In the genomic region with DNA sequence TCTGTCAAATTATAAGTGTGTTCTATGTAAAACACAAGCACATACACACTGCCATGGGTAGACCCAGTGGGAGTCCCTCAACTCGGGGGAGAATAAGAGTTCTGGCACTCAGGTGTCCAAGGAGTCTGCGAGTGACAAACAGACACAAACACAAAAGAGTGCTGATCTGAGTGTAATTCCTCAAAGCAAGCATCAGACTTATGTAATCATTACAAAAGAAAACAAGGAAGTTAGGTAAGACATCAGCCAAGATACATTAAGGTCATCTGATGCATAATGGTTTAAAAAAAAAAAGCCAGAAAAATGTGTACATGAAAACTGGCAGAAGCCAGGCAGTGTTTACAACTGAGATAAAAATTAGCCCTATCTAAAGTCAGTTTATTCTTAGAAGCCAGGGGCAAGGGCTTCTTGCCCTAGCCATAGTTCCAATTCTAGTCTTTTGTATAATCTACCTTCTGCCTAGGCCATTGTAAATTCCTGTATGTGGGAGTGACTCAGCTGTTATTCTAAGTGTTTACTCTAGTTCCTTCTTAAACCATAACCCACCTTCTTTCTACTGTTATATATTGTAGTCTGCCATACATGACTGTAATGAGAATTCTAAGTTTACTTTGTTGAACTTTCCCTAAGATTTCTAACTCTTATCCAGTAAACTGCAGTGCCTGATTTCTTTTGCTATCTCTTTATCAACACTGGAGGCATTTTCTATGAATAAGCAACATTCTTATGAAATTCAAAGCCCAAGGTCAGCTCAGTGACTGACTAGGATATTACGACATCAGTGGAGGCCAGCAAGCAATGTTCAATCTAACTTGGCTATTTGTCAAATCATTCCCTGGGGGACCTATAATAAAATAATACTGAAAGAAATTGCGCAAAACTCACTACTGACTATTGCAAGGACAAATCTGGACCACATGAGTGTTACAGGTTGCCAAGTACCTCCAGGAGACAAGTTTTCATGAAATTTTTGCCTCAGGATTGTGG, we compare ENCODE assay signal across 20 mouse cellular contexts.
DNase-seq lines count a peak whose midpoint lies in the region; ATAC-seq and TF ChIP-seq lines count a peak whose summit lies in the region.
"Had no signal": no experiment of that assay in that cellular context is flagged by ENCODE, and none has a peak within 500 bp of the region (broad histone marks: within the 10 kb centered on the region; RNA-seq: fewer than 3 reads in every experiment).

No protein-coding gene starts in this region.

- no peaks in the 10 kb centered on the region for H3K79me2 ChIP-seq in C2C12 (ENCODE audit: control insufficient read depth, insufficient read depth)

- H3K36me3 ChIP-seq in C2C12 (ENCODE audit: control insufficient read depth, insufficient read depth): no peaks in the 10 kb centered on the region
- H3K36me3 ChIP-seq: forebrain, embryonic 10.5 days; kidney, embryonic 15.5 days; neural tube, embryonic 13.5 days had no signal

- ATAC-seq in megakaryocyte-erythroid progenitor cell, adult 5-6 weeks (replicated peaks; ENCODE audit: low FRiP score, low TSS enrichment, poor library complexity, severe bottlenecking): no peak
- ATAC-seq: activated CD4-positive, CD25-positive, alpha-beta regulatory T cell, adult 4 months; hindbrain, embryonic 16.5 days had no signal

- no peaks in the 10 kb centered on the region for H3K27me3 ChIP-seq in C2C12 (ENCODE audit: control insufficient read depth, insufficient read depth, insufficient read length)
- H3K27me3 ChIP-seq: CH12.LX; kidney, embryonic 15.5 days; megakaryocyte, embryonic 14.5 days; neural tube, embryonic 13.5 days had no signal

- H3K79me3 ChIP-seq in C2C12 (ENCODE audit: low read depth): no peaks in the 10 kb centered on the region

- intact Hi-C loops in heart, postnatal 10 days (cut with DNase I): no loop called here

- H3K4me3 ChIP-seq in C2C12 (ENCODE audit: insufficient read depth, poor library complexity, severe bottlenecking): no peak overlapping the region
- H3K4me3 ChIP-seq: forebrain, embryonic 10.5 days; kidney, embryonic 15.5 days; megakaryocyte, embryonic 14.5 days; neural tube, embryonic 13.5 days had no signal

- DNase-seq in heart, adult 11 months: peak; percentile 28
- DNase-seq in heart, postnatal 10 days: no peak
- DNase-seq in 3134 (ENCODE audit: extremely low read depth, insufficient read length, low spot score): peak; percentile 75
- DNase-seq in gonadal fat pad, adult 2 months (ENCODE audit: low read depth): peak; percentile 88
- DNase-seq in cerebellum, adult 9-10 months: no peak
- no peak for DNase-seq in lung, postnatal 14 days
- DNase-seq: cerebellum, postnatal 36 days; liver; lung, embryonic 14.5 days; right cerebral cortex, postnatal 25 days; thymus, adult 2 months had no signal

- no peak overlapping the region for H3ac ChIP-seq in C2C12 (ENCODE audit: control insufficient read depth, insufficient read length, low read depth)

- no peak for TF ChIP-seq CTCF in C2C12 (IDR thresholded peaks at IDR 0.05; ENCODE audit: control insufficient read depth, insufficient read depth, insufficient read length)

TF ChIP-seq in C2C12, 6 proteins besides CTCF, POLR2A, EP300 and RAD21:
- TF ChIP-seq MYOG (IDR thresholded peaks at IDR 0.05; ENCODE audit: control insufficient read depth, extremely low read depth, insufficient read length) (no peak), CEBPB (IDR thresholded peaks at IDR 0.05; ENCODE audit: low read depth) (peak; percentile 72)

Comparison
In these comparisons a context has a peak if more than half of its experiments do, and no peak if none do; other contexts are left out.
1. DNase-seq: peak in heart, adult 11 months (single experiment), 3134 (single experiment) and gonadal fat pad, adult 2 months (single experiment); none in heart, postnatal 10 days (0 of 2), cerebellum, adult 9-10 months (single experiment) and lung, postnatal 14 days (single experiment).